Mouse (Mus musculus): Measurements from ENCODE around the gene Arid1b. TPM values are rescaled to one million over a fixed set of nuclear protein-coding genes. Genes with fewer than 3 reads are reported as not detected.

The Arid1b gene
- polyA plus RNA-seq, 1 experiment from 2014 or later: 12.5 TPM

DNA sequence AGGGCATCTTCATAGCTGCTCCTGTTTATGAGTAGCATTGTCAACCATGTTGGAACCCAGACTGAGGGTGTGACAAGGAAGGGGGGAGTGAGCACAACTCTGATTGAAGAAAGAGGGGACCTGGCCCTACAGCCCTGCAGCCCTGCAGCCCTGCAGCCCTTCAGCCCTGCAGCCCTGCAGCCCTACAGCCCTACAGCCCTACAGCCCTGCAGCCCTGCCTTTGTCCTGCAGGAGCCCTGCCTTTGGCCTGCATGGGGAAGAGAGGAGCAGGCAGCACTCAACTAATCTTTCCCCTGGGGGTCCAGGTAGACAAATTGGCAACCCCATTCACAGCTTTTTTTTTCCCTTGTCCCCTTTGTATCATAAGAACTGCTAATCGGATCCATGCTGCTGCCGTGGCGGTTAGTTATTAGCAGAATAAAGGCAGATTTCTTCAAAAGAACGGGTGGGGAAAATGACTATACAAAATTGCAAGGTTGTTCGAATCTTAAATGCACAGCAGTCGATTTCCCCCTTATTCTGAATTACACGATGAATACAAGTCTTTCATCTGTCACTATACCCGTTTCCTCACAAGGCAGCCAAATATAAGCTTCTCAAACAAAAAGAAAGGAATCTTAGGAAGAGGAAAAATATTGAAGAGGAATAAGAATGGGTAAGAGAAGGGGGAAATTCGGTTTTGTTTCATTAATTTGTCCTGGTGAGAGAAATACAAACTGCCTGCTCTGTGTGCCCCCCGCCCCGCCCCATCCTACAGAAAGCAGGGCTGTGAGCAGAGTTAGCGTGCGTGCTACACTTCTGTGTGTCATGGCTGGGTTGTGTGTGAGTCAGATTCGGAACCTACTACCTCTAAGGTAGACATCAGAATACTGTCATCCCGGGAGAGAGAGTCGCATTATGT lies 260.8 kb downstream of the Arid1b start:
- H3K4me1 ChIP-seq: peaks cover 18% of the 10 kb centered on the region
- H3K27ac ChIP-seq: no peak overlapping the region
- no peak overlapping the region for H3K9ac ChIP-seq
- no peak overlapping the region for H3K4me3 ChIP-seq
- 66% methylated on average over 16 of the region's 16 CpGs for WGBS
- no peaks in the 10 kb centered on the region for H3K9me3 ChIP-seq
- ATAC-seq (ENCODE audit: low FRiP score, low read depth): no peak
- no peaks in the 10 kb centered on the region for H3K27me3 ChIP-seq
- H3K4me2 ChIP-seq (replicated peaks): no peak overlapping the region
- 0 out of 2 replicates have a peak, but pooled peaks cover 3% of the 10 kb centered on the region for H3K36me3 ChIP-seq

DNA sequence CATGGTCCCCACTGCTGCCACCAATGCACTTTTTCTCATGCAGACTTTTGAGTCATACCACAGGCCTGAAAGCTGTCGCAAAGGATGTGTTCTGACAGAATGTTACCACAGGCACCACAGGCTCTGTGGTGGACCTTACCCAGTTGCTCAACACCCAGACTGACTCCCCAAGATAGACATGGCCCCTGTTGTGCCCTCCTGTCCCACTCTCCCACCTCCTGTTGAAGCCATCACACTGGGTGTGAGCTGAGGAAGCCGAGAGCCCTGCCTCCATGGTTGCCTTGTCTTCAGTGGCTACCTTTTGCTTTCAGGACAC lies 261.4 kb downstream of the Arid1b start:
- Histone ChIP-seq H3K27ac (no peak overlapping the region), H3K4me3 (no peak overlapping the region), H3K9me3 (no peaks in the 10 kb centered on the region), H3K4me2 (replicated peaks) (no peak overlapping the region), H3K27me3 (no peaks in the 10 kb centered on the region), H3K9ac (no peak overlapping the region), H3K36me3 (0 out of 2 replicates have a peak, but pooled peaks cover 3% of the 10 kb centered on the region), H3K4me1 (peaks cover 21% of the 10 kb centered on the region)
- WGBS: 82% methylated on average over 2 of the region's 2 CpGs
- no peak for ATAC-seq (ENCODE audit: low FRiP score, low read depth)

GRCm38 (mm10) chr17:5258978-5259377 lies 264.8 kb downstream of the Arid1b start:
- Histone ChIP-seq H3K27ac (no peak overlapping the region), H3K9ac (no peak overlapping the region), H3K9me3 (no peaks in the 10 kb centered on the region), H3K4me1 (peaks cover 43% of the 10 kb centered on the region), H3K4me2 (replicated peaks) (no peak overlapping the region), H3K27me3 (no peaks in the 10 kb centered on the region), H3K4me3 (no peak overlapping the region), H3K36me3 (peaks cover 2% of the 10 kb centered on the region; the same call in 1 of the 2 replicates)
- ATAC-seq (ENCODE audit: low FRiP score, low read depth): no peak
- WGBS: 70% methylated on average over 9 of the region's 9 CpGs

GRCm38 (mm10) chr17:5261131-5261651 lies 267.1 kb downstream of the Arid1b start:
- Histone ChIP-seq H3K36me3 (peaks cover 10% of the 10 kb centered on the region), H3K4me3 (no peak overlapping the region), H3K4me2 (replicated peaks) (no peak overlapping the region), H3K4me1 (peaks cover 41% of the 10 kb centered on the region), H3K27me3 (no peaks in the 10 kb centered on the region), H3K9me3 (no peaks in the 10 kb centered on the region), H3K27ac (no peak overlapping the region), H3K9ac (no peak overlapping the region)
- no peak for ATAC-seq (ENCODE audit: low FRiP score, low read depth)
- WGBS: 82% methylated on average over 8 of the region's 8 CpGs

GRCm38 (mm10) chr17:5261874-5262605 lies 267.9 kb downstream of the Arid1b start:
- Histone ChIP-seq H3K9me3 (no peaks in the 10 kb centered on the region), H3K4me3 (no peak overlapping the region), H3K4me1 (peaks cover 42% of the 10 kb centered on the region), H3K27ac (no peak overlapping the region), H3K36me3 (peaks cover 13% of the 10 kb centered on the region), H3K27me3 (no peaks in the 10 kb centered on the region), H3K4me2 (replicated peaks) (no peak overlapping the region), H3K9ac (no peak overlapping the region)
- ATAC-seq (ENCODE audit: low FRiP score, low read depth): peak; percentile 51; the same call in 1 of the 2 replicates
- 67% methylated on average over 22 of the region's 22 CpGs for WGBS

GRCm38 (mm10) chr17:5262788-5263187 lies 268.7 kb downstream of the Arid1b start:
- Histone ChIP-seq H3K4me2 (replicated peaks) (no peak overlapping the region), H3K27me3 (no peaks in the 10 kb centered on the region), H3K9ac (no peak overlapping the region), H3K4me1 (peaks cover 36% of the 10 kb centered on the region), H3K27ac (no peak overlapping the region), H3K36me3 (peaks cover 19% of the 10 kb centered on the region), H3K9me3 (no peaks in the 10 kb centered on the region), H3K4me3 (no peak overlapping the region)
- WGBS: 81% methylated on average over 4 of the region's 4 CpGs
- no peak for ATAC-seq (ENCODE audit: low FRiP score, low read depth)

DNA sequence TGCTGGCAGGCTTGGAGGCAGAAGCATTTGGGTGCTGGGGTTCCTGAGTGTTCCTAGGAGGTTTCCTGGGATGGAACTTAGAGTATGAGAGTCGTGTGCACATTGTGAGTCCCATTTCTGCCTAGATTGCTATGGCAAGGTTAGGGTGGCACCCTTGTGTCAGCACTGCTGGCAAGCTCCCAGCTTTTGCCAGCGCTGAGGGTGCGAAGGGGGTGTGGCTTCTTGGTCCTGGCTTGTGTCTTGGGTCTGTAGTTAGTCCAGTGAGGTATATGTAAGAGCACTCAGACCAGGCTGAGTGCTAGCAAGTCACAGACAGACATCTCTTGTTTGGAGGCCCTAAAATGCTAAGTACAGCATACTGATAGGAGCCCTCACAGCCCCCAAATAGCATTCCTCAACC lies 270.7 kb downstream of the Arid1b start:
- H3K9ac ChIP-seq: no peak overlapping the region
- H3K4me2 ChIP-seq (replicated peaks): no peak overlapping the region
- no peak overlapping the region for H3K4me3 ChIP-seq
- H3K9me3 ChIP-seq: no peaks in the 10 kb centered on the region
- WGBS: 89% methylated on average over 3 of the region's 3 CpGs
- no peak overlapping the region for H3K27ac ChIP-seq
- ATAC-seq (ENCODE audit: low FRiP score, low read depth): no peak
- peaks cover 32% of the 10 kb centered on the region for H3K36me3 ChIP-seq
- H3K27me3 ChIP-seq: no peaks in the 10 kb centered on the region
- H3K4me1 ChIP-seq: peaks cover 32% of the 10 kb centered on the region

GRCm38 (mm10) chr17:5265615-5266014 lies 271.5 kb downstream of the Arid1b start:
- no peak overlapping the region for H3K27ac ChIP-seq
- no peak for ATAC-seq (ENCODE audit: low FRiP score, low read depth)
- no peak overlapping the region for H3K4me3 ChIP-seq
- H3K9me3 ChIP-seq: no peaks in the 10 kb centered on the region
- no peak overlapping the region for H3K9ac ChIP-seq
- no peaks in the 10 kb centered on the region for H3K27me3 ChIP-seq
- WGBS: 68% methylated on average over 6 of the region's 6 CpGs
- H3K36me3 ChIP-seq: peaks cover 37% of the 10 kb centered on the region
- no peak overlapping the region for H3K4me2 ChIP-seq (replicated peaks)
- H3K4me1 ChIP-seq: peaks cover 29% of the 10 kb centered on the region

DNA sequence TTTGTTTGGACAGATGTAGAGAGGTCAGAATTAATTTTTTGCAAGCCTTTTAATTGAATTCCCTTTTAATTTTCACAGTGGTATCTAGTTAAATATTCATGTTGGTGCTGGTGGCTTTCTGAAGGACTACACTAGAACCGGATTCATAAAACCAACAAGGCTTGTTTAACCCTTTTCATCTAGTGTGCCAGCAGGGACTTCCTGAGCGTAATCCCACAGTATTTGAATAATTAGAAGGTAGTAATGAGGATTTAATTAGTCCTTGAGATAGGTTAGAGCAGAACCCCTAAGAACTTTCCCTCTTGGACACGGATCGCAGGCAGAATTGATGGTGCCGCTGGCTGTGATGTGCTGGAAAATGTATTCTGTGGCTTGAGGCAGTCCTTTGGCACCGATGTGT lies 273.6 kb downstream of the Arid1b start:
- H3K4me1 ChIP-seq: peaks cover 10% of the 10 kb centered on the region
- H3K27ac ChIP-seq: no peak overlapping the region
- H3K36me3 ChIP-seq: peaks cover 49% of the 10 kb centered on the region
- no peak overlapping the region for H3K9ac ChIP-seq
- H3K9me3 ChIP-seq: no peaks in the 10 kb centered on the region
- no peak overlapping the region for H3K4me3 ChIP-seq
- ATAC-seq (ENCODE audit: low FRiP score, low read depth): no peak
- no peaks in the 10 kb centered on the region for H3K27me3 ChIP-seq
- 79% methylated on average over 6 of the region's 6 CpGs for WGBS
- H3K4me2 ChIP-seq (replicated peaks): no peak overlapping the region

GRCm38 (mm10) chr17:5269302-5269701 lies 275.2 kb downstream of the Arid1b start:
- Histone ChIP-seq H3K4me2 (replicated peaks) (no peak overlapping the region), H3K4me3 (no peak overlapping the region), H3K36me3 (peaks cover 45% of the 10 kb centered on the region), H3K4me1 (peaks cover 20% of the 10 kb centered on the region), H3K27me3 (no peaks in the 10 kb centered on the region), H3K9me3 (no peaks in the 10 kb centered on the region), H3K9ac (no peak overlapping the region), H3K27ac (no peak overlapping the region)
- no peak for ATAC-seq (ENCODE audit: low FRiP score, low read depth)
- 86% methylated on average over 10 of the region's 10 CpGs for WGBS

GRCm38 (mm10) chr17:5269774-5270173 lies 275.6 kb downstream of the Arid1b start:
- WGBS: 89% methylated on average over 16 of the region's 16 CpGs
- Histone ChIP-seq H3K9ac (no peak overlapping the region), H3K27ac (no peak overlapping the region), H3K4me3 (no peak overlapping the region), H3K4me1 (peaks cover 20% of the 10 kb centered on the region), H3K27me3 (no peaks in the 10 kb centered on the region), H3K9me3 (no peaks in the 10 kb centered on the region), H3K36me3 (peaks cover 40% of the 10 kb centered on the region), H3K4me2 (replicated peaks) (no peak overlapping the region)
- no peak for ATAC-seq (ENCODE audit: low FRiP score, low read depth)

DNA sequence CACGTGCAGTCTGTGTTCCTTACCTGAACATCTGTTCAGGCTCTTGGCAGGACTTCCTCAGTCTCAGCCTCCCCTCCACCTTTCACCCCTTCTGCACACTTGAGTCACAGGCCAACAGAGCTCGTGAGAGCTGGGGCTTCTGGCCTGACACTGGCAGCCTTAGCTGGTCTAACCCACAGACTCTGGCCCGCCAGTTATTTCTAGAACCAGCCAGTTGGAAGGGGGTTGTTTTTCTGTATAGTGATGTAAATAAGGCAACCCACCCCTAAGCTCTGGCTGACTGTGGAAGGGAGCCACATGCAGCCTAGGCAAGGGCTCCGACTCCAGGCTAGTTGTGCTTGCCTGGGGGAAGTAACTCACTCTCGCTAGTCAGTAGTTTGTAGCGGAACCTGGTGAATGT lies 276.7 kb downstream of the Arid1b start:
- WGBS: 78% methylated on average over 6 of the region's 6 CpGs
- Histone ChIP-seq H3K36me3 (peaks cover 39% of the 10 kb centered on the region), H3K4me3 (no peak overlapping the region), H3K27ac (no peak overlapping the region), H3K27me3 (no peaks in the 10 kb centered on the region), H3K9me3 (no peaks in the 10 kb centered on the region), H3K4me1 (peaks cover 25% of the 10 kb centered on the region), H3K9ac (no peak overlapping the region), H3K4me2 (replicated peaks) (no peak overlapping the region)
- ATAC-seq (ENCODE audit: low FRiP score, low read depth): no peak
